Mouse (Mus musculus): ENCODE measurements around the gene Lrrc40. TPM values are rescaled to one million over a fixed set of nuclear protein-coding genes. Genes with fewer than 3 reads are reported as not detected.
A peak's percentile ranks its signal among the peaks of the same experiment; 100 is the strongest.
"Not testable (repeated sequence)": the region's sequence is repeated elsewhere in the genome, so short reads cannot be mapped to it uniquely, and the experiment has no call there.

The Lrrc40 gene
- polyA plus RNA-seq, 1 experiment from 2014 or later = 59.4 TPM

DNA sequence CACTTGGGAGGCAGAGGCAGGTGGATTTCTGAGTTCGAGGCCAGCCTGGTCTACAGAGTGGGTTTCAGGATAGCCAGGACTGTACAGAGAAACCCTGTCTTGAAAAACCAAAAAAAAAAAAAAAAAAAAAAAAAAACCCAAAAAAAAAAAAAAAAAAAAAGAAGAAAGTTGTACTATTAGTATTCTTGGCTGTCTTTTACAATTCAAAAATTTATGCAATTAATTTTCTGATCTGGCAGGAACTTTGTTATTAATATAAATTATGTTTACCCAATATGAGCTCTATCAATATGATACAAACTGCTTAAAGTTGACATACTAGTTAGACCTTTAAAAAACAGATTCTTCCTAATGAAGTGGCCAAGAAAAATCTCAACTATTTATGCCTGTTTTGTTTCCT, 66.1 kb downstream of the Lrrc40 start:
- 67% methylated on average over 1 of the region's 1 CpGs for WGBS
- not testable (repeated sequence) for H3K36me3 ChIP-seq; H3K9me3 ChIP-seq (replicated peaks); H3K4me3 ChIP-seq (replicated peaks); ATAC-seq (replicated peaks; ENCODE audit: low FRiP score); H3K9ac ChIP-seq; H3K27me3 ChIP-seq; H3K4me2 ChIP-seq; H3K27ac ChIP-seq; H3K4me1 ChIP-seq

DNA sequence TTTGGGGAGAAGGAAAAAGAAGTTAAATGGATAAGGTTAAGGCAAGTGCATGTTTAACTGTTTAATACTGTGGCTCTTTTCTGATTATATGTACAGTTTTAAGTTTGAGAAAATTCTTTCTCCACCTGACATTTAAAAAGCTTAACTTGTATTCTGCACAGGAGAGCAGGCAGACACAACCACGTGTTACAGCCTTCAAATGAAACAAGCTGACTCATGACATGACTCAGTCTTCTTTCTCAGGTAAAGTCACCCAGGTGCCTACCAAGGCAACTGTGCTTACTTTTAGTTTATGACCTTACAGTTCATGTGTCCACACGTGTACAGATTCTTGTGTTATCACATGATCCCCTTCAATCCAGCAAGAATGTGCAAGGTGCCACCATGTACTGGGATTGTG, 67.0 kb downstream of the Lrrc40 start:
- Histone ChIP-seq H3K36me3 (no peaks in the 10 kb centered on the region), H3K4me1 (no peaks in the 10 kb centered on the region), H3K9me3 (replicated peaks) (no peaks in the 10 kb centered on the region), H3K27ac (no peak overlapping the region), H3K4me2 (no peak overlapping the region), H3K4me3 (replicated peaks) (no peak overlapping the region), H3K27me3 (no peaks in the 10 kb centered on the region), H3K9ac (no peak overlapping the region)
- no peak for ATAC-seq (replicated peaks; ENCODE audit: low FRiP score)
- WGBS = 79% methylated on average over 2 of the region's 2 CpGs

GRCm38 (mm10) chr3:158105260-158105659, 68.8 kb downstream of the Lrrc40 start:
- Histone ChIP-seq H3K36me3 (no peaks in the 10 kb centered on the region), H3K9me3 (replicated peaks) (no peaks in the 10 kb centered on the region), H3K27ac (no peak overlapping the region), H3K4me2 (no peak overlapping the region), H3K4me1 (no peaks in the 10 kb centered on the region), H3K27me3 (no peaks in the 10 kb centered on the region), H3K9ac (no peak overlapping the region), H3K4me3 (replicated peaks) (no peak overlapping the region)
- 69% methylated on average over 1 of the region's 1 CpGs for WGBS
- 0 out of 2 replicates have a peak, but pooled peaks have one; percentile 33 for ATAC-seq (replicated peaks; ENCODE audit: low FRiP score)

Other genes with a start within 250 kb of the Lrrc40 start
- 45.7 and 47.0 TPM in 2 replicates for gene Cth, start 111.6 kb upstream of the Lrrc40 start, polyA plus RNA-seq (2015; fragmentation: Nextera tagmentation; extraction: Ambion mirVana)
- 24.6 and 25.3 TPM in 2 replicates for gene Ankrd13c, start 89.4 kb upstream of the Lrrc40 start, polyA plus RNA-seq (2015; fragmentation: Nextera tagmentation; extraction: Ambion mirVana)
- gene Srsf11, start within 50 bp of the Lrrc40 start, polyA plus RNA-seq (2015; fragmentation: Nextera tagmentation; extraction: Ambion mirVana) = 286 and 299 TPM in 2 replicates